Mouse (Mus musculus) urinary bladder, postnatal 25 days (tissue): Measurements from ENCODE around the gene Trmt44.
"Not testable (repeated sequence)": the region's sequence is repeated elsewhere in the genome, so short reads cannot be mapped to it uniquely, and the experiment has no call there.

ENCODE experiments used
- DNase-seq: peaks from one replicate; pipeline ENCODE4 v3.0.0; 2022; ENCODE audit warnings: low spot score

Trmt44 gene

GRCm38 (mm10) chr5:35591497-35591896 is 16.6 kb upstream of the Trmt44 start:
- DNase-seq, result no peak

GRCm38 (mm10) chr5:35584259-35584658 is 9.4 kb upstream of the Trmt44 start:
- DNase-seq, result not testable (repeated sequence)

GRCm38 (mm10) chr5:35583221-35583783 is 8.4 kb upstream of the Trmt44 start:
- DNase-seq, result no peak

DNA sequence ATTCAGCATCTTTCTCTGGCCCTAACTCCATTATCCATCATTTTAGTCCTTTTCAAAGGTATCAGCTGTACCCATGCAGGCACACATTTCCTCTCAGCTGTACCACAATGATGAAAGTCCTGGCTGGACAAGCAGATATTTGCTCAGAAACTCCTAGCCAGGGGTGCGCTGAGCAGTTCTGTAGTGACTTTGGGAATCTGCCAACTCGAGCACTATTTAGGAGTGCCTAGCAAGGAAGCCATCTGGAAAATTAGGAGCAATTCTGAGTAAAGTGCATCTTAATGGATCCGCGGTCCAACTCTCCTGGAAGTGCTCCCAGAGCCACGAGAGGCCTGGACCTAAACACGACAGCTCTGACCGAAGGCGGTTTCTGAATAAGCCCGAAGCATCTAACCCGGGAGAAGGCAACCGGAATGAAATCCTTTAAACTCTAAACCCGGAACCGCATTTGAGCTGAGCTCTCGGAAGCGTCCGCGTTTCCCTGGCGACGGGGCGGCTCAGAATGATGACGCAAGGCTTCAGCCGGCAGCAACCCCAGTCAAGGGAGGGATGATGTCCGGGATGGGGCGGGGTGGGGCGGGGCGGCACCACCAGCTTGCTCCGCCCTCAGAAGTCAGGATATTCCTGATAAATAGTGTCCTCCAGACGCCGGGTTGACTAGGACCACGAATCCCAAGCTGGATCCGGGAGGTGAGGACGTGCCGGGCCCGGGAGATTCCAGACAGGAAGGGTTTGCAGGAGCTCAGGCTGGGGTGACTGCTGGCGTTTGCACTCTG is 7.8 kb upstream of the Trmt44 start, which contains the start of gene Acox3:
TSS of gene Acox3 (plus strand) at position 596 of the 776 bp plus-strand sequence.
- peak; percentile 95 for DNase-seq

- no peak for DNase-seq
Measured at GRCm38 (mm10) chr5:35580156-35580922, 5.5 kb upstream of the Trmt44 start.

- no peak for DNase-seq
Measured at GRCm38 (mm10) chr5:35579247-35579893, 4.5 kb upstream of the Trmt44 start.

DNA sequence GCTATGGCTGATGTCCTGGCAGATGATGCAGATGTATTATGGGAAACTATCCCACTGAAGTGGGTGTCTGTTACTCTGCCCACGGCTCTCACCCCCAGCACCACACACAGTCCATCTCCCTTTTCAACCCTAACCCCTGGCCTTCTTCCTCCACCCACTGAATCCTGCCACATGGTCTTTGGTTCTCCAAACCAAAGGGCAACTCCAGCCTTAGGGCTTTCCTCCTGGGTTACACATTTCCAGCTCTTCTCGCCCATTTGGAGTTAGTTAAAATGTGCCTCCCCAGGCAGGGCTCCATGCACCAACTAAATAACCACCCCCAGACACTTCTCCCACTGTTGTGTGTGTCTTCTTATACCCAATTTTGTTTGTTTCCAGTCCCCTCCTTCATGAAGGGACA is 3.5 kb upstream of the Trmt44 start:
- no peak for DNase-seq

DNA sequence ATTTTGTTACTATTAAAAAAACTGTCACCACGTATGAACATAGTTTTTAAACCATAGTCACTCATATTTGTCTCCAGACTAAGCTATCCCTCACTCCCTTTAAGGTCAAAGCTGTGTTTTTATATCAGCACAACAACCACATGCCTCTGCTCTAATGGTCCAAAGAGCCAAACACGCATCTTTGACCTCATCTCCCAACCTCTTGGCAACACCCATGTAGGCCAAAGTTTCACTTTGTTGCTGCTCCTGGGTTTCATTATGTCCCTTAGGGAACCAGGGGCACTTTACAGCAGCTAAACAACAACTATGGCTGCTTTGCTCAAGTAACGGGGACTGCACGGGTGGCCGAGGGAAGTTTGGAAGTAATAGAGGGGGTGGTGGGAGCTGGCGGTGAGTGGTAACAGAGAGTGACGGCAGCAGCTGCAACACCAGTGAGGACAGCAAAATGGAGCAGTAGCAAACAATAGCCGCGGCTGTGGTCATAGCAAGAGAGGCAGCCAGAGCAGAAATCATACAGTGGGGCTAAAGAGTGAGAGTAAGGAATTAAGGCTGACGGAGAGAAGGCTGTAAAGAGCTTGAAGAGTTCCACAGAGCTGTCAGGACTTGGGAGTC is 1.6 kb upstream of the Trmt44 start:
- DNase-seq, result no peak

DNA sequence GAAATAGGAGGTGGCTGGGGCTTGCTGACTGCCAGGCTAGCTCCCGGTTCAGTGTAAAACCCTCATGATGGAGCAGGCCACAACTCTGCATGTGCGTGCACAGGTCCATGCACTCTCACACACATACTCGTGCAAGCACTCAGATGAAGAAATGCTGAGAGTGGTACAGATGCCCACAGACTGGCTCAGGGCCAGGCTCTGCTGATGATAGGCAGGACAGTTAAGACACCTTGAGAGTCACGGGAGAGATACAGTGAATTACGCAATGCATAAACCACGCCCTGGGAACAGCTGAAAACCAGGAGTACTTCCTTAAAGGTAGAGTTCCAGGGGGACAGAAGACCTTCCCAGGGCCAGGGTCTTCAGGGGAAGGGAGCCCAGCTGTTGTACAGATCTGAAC is 3.3 kb downstream of the Trmt44 start:
- DNase-seq, result no peak

- DNase-seq, result no peak
Measured at GRCm38 (mm10) chr5:35566632-35567031, 8.2 kb downstream of the Trmt44 start.

- no peak for DNase-seq
Measured at GRCm38 (mm10) chr5:35565217-35565616, 9.7 kb downstream of the Trmt44 start.

DNA sequence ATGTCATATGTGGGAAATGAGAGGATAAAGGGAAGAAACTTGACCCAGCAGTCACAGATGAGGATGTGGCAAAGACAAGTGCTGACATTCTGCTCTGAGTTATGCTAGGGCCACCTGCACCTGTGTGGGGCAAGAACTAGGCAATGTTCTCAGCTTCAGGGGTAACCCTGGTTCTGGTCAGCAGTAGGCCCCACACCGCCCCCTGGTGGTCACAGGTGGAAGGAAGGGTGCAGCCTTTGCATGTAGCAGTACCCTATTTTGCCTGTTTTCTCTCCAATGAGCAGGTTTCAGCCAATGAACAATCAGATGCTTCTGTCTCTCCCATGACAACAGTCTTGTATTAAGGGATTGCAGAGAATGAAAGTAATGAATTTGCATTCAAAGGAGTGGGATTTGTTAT is 11.4 kb downstream of the Trmt44 start:
- DNase-seq, result peak; percentile 80

DNA sequence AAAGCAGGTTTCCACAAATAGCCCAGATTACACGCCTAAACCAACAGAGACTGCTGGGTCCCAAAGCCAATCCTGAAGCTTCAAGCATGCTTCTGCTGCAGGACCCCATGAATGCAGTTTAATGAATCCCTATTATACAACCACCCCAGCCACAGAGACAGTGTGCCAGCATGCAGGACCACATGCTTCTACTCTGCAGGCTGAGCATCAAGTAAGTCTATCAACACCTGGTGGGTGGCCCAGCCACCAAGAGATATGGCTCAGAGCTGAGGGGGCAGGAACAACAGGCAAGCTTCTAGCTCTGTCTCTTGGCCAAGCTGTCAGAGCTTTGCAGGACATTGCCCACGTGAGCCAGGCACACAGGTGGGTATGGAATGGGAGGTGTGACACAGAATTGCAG is 12.3 kb downstream of the Trmt44 start:
- no peak for DNase-seq

DNA sequence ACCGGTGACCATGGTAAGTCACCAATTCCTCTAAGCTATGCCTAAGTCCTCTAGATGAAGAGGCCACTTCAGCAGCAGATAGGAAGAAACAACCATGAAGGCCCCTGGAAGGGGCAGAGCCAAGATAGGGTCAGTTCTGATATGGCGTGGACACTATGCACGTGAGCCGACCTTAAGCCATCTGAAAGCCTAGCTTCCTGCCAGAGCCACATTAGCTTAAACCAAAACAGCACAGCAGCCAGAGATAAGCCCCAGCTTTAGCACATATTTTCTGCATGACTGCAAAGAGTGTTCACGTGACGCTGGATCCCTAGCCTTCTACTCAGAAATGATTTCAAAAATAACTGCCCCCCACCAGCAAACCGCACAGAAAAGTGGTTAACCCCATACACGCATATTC is 15.4 kb downstream of the Trmt44 start:
- no peak for DNase-seq

GRCm38 (mm10) chr5:35557946-35558621 is 16.8 kb downstream of the Trmt44 start:
- no peak for DNase-seq

GRCm38 (mm10) chr5:35556393-35556792 is 18.5 kb downstream of the Trmt44 start:
- DNase-seq, result no peak

- DNase-seq, result no peak
Measured at GRCm38 (mm10) chr5:35552838-35553539, 21.9 kb downstream of the Trmt44 start.

DNA sequence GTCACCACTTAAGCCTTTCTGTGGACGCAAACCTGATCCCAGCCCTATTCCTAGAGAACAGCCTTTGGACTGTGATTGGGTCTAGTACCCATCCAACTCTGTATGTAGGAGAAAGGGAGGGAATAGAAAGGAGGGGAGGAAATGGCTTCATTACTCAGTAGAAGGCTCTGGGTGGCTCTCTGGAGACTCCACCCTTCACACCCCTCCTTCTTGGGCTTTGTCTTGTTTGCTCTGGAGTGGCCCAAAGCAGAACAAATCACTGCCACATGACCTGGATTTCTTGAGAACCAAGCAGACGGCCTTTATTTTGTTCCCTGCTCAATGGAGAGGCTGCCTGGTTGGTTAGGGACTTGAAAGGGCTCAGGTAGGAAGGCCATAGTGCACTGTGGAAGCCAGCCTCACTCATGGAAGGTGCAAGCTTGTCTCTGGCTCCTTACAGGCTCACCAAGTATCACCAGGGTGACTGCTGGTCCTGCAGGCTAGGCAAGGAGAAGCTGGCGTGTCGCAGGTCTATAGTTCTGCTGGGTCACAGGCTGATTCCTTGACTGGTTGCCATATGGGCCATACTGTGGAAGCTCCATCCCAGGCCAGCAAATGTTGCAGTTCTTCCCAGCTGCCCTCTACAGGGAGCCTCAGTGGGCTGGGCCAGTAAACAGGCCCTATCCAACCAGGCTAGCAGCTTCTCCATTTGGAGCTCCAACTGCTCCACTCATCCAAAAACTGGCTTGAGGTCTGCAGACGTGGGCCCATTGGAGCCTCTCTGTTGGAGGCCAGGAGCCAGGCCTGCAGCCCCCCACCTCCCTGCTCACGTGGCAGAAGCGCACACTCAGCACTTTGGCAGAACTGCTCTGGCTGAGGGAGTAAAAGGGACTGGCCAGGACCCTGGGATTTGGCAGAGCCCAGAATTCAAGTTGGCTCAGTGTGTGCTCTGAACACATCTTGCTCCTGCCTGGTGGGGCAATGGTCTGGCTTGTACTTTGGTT is 22.7 kb downstream of the Trmt44 start:
- DNase-seq, result no peak

GRCm38 (mm10) chr5:35546127-35546526 is 28.7 kb downstream of the Trmt44 start:
- no peak for DNase-seq
